In the genomic region with DNA sequence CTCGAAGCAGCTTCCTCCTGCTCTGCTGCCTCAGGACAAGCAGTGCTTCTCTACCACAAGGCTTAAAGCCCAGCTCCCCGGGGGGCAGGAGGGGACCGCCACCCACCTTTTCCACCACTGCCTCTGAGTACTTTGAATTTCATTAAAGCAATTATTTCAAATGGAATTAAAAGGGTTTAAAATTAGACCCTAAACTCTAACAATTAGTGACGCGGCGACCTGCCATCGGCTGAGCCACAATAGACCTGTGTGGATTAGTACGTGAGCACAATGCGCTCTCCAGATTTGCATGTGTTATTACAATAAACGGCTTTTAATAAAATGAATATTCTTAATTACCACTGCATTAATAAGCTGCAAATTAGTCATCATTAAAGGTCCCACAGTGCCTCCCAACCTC, we compare ENCODE assay signal across 25 mouse cellular contexts.
"Had no signal": no experiment of that assay in that cellular context is flagged by ENCODE, and none has a peak within 500 bp of the region (broad histone marks: within the 10 kb centered on the region; RNA-seq: fewer than 3 reads in every experiment).

No protein-coding gene starts in this region.

- H3K9me3 ChIP-seq: heart, embryonic 13.5 days; heart, embryonic 15.5 days; hindbrain, embryonic 13.5 days; kidney, embryonic 15.5 days; limb, embryonic 13.5 days; limb, embryonic 15.5 days; liver, embryonic 12.5 days had no signal

- H3K4me2 ChIP-seq: heart, embryonic 11.5 days; heart, embryonic 13.5 days; heart, embryonic 15.5 days; hindbrain, embryonic 13.5 days; kidney, embryonic 15.5 days; limb, embryonic 13.5 days; limb, embryonic 15.5 days; liver, embryonic 12.5 days had no signal

- H3K36me3 ChIP-seq: heart, embryonic 13.5 days; heart, embryonic 15.5 days; hindbrain, embryonic 13.5 days; kidney, embryonic 15.5 days; limb, embryonic 13.5 days; limb, embryonic 15.5 days; liver, embryonic 12.5 days had no signal

- H3K27ac ChIP-seq: heart, embryonic 13.5 days; heart, embryonic 15.5 days; hindbrain, embryonic 13.5 days; hindbrain, postnatal 0 days; kidney, embryonic 15.5 days; kidney, postnatal 0 days; limb, embryonic 13.5 days; limb, embryonic 15.5 days; liver, embryonic 12.5 days; liver, embryonic 14.5 days had no signal

- DNase-seq: gastrocnemius, postnatal 14 days; gastrocnemius, postnatal 36 days; heart, adult 18-20 months; heart, postnatal 14 days; heart, postnatal 36 days; kidney, adult 11 months; kidney, adult 2 months; kidney, adult 9 months; kidney, postnatal 14 days; kidney, postnatal 36 days; layer of hippocampus, adult 9-11 months; layer of hippocampus, postnatal 36 days; left cerebral cortex, postnatal 4 days had no signal

- H3K27me3 ChIP-seq: heart, embryonic 13.5 days; heart, embryonic 15.5 days; limb, embryonic 13.5 days; limb, embryonic 15.5 days; liver, embryonic 12.5 days had no signal

- ATAC-seq: hindbrain, postnatal 0 days; intestine, embryonic 16.5 days; liver, embryonic 12.5 days had no signal

- H3K4me1 ChIP-seq: heart, embryonic 13.5 days; heart, embryonic 15.5 days; hindbrain, embryonic 13.5 days; kidney, embryonic 15.5 days; limb, embryonic 13.5 days; limb, embryonic 15.5 days; liver, embryonic 12.5 days had no signal

- H3K4me3 ChIP-seq: heart, embryonic 13.5 days; heart, embryonic 15.5 days; hindbrain, embryonic 13.5 days; kidney, embryonic 15.5 days; limb, embryonic 13.5 days; limb, embryonic 15.5 days; liver, embryonic 12.5 days had no signal

- H3K9ac ChIP-seq: heart, embryonic 13.5 days; heart, embryonic 15.5 days; hindbrain, embryonic 13.5 days; kidney, embryonic 15.5 days; limb, embryonic 13.5 days; limb, embryonic 15.5 days; liver, embryonic 12.5 days; liver, embryonic 14.5 days had no signal
